Mouse (Mus musculus): ENCODE data around the gene Add1.

DNA sequence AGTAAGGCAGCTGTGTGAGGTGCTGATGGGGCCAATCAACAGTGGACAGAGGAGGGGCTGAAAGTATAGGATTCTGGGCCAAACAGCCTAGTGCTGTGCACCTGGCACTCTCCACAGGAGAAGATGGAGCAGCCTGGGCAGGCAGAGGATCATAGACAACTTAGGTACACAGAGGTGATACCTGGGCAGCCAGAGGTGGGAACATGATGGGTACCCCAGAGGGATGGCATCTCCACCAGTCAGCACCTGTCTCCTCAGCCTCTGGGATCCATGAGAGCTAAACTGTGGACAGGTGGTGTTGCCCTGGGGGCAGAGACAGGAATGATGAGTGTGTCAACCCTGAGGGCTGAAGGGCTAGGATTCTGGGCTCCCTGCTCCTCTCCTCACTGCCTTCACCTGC is 49.0 kb upstream of the Add1 start:
- TF ChIP-seq CTCF (IDR thresholded peaks at IDR 0.05; ENCODE audit: low read depth) (no peak), EP300 (IDR thresholded peaks at IDR 0.05; ENCODE audit: low read depth) (no peak)

Measured in heart, postnatal 0 days (tissue).